Mouse (Mus musculus): Measurements from ENCODE around the gene Eepd1. TPM values are rescaled to one million over a fixed set of nuclear protein-coding genes. Genes with fewer than 3 reads are reported as not detected.

Eepd1 gene
- polyA plus RNA-seq, 1 experiment from 2014 or later: 6.0 TPM

DNA sequence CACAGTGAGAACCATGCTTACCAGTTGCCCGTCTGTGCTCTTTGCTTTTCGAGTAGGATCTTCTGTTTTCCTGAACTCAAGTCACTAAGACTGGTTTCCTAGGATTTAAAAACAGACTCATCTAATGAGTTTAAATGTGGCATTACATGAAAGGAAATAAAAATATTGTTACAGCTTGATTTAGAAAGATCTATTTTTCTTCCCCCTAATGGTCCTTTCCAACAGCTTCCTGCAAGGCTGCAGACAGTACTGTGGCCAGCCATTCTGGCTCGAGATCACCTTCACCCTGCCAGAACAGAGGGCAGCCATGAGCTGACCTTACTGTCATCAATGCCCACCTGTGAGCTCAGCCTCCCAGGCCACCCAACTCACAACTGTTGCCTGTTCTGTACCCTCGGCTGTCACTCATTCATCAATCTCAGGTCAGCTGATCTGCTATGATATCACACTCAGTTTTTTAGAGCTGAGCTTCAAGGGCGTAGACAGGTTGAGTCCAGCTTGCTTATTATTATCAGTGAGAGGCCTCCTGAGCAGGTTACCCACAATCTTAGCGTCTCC lies 73.0 kb downstream of the Eepd1 start:
- no peak overlapping the region for H3K4me3 ChIP-seq (ENCODE audit: low read depth, low read length)
- 76% methylated on average over 6 of the region's 6 CpGs for WGBS
- ATAC-seq (replicated peaks; ENCODE audit: low FRiP score, low TSS enrichment, low read depth) (no peak), DNase-seq (ENCODE audit: low spot score) (no peak)
- no peaks in the 10 kb centered on the region for H3K27me3 ChIP-seq (replicated peaks; ENCODE audit: control insufficient read depth, insufficient read depth, low read length)
- H3K9me3 ChIP-seq (ENCODE audit: control insufficient read depth, low read length): no peaks in the 10 kb centered on the region
- H3K36me3 ChIP-seq (ENCODE audit: control insufficient read depth, insufficient read depth, low read length): no peaks in the 10 kb centered on the region
- no peak overlapping the region for H3K4me2 ChIP-seq (ENCODE audit: low read length)
- H3K4me1 ChIP-seq (replicated peaks; ENCODE audit: control insufficient read depth, insufficient read depth, low read length): no peaks in the 10 kb centered on the region
- no peak overlapping the region for H3K9ac ChIP-seq (ENCODE audit: low read length)
- H3K27ac ChIP-seq (ENCODE audit: low read depth): no peak overlapping the region

GRCm38 (mm10) chr9:25555261-25555660 lies 73.9 kb downstream of the Eepd1 start:
- H3K9me3 ChIP-seq (ENCODE audit: control insufficient read depth, low read length): no peaks in the 10 kb centered on the region
- H3K4me3 ChIP-seq (ENCODE audit: low read depth, low read length): no peak overlapping the region
- no peaks in the 10 kb centered on the region for H3K27me3 ChIP-seq (replicated peaks; ENCODE audit: control insufficient read depth, insufficient read depth, low read length)
- no peak overlapping the region for H3K9ac ChIP-seq (ENCODE audit: low read length)
- H3K36me3 ChIP-seq (ENCODE audit: control insufficient read depth, insufficient read depth, low read length): no peaks in the 10 kb centered on the region
- no peak for DNase-seq (ENCODE audit: low spot score)
- H3K27ac ChIP-seq (ENCODE audit: low read depth): no peak overlapping the region
- H3K4me1 ChIP-seq (replicated peaks; ENCODE audit: control insufficient read depth, insufficient read depth, low read length): no peaks in the 10 kb centered on the region
- no peak for ATAC-seq (replicated peaks; ENCODE audit: low FRiP score, low TSS enrichment, low read depth)
- WGBS: 69% methylated on average over 6 of the region's 6 CpGs
- no peak overlapping the region for H3K4me2 ChIP-seq (ENCODE audit: low read length)

- ATAC-seq (replicated peaks; ENCODE audit: low FRiP score, low TSS enrichment, low read depth) (no peak), DNase-seq (ENCODE audit: low spot score) (no peak)
- Histone ChIP-seq H3K4me3 (ENCODE audit: low read depth, low read length) (no peak overlapping the region), H3K36me3 (ENCODE audit: control insufficient read depth, insufficient read depth, low read length) (no peaks in the 10 kb centered on the region), H3K4me2 (ENCODE audit: low read length) (no peak overlapping the region), H3K9me3 (ENCODE audit: control insufficient read depth, low read length) (no peaks in the 10 kb centered on the region), H3K27ac (ENCODE audit: low read depth) (no peak overlapping the region), H3K9ac (ENCODE audit: low read length) (no peak overlapping the region), H3K27me3 (replicated peaks; ENCODE audit: control insufficient read depth, insufficient read depth, low read length) (no peaks in the 10 kb centered on the region), H3K4me1 (replicated peaks; ENCODE audit: control insufficient read depth, insufficient read depth, low read length) (no peaks in the 10 kb centered on the region)
- 90% methylated on average over 3 of the region's 3 CpGs for WGBS
Observed at GRCm38 (mm10) chr9:25556008-25556407, 74.7 kb downstream of the Eepd1 start.

DNA sequence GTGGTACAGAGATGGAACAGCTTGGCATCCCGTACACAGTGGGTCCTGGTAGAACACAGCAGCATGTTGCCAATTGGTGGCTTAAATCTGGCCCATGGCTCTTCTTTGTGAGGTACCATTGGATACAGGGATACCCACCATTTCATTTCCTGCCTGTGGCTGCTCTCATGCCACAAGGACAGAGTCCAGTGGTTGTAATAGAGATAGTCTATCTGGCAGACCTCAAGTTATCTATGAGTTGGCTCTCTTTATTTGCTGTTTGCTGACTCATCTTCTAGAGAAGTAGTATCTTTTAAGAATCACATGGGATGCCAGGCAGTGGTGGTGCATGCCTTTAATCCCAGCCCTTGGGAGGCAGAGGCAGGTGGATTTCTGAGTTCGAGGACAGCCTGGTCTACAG lies 76.0 kb downstream of the Eepd1 start:
- WGBS: 92% methylated on average over 2 of the region's 2 CpGs
- Histone ChIP-seq H3K4me1 (replicated peaks; ENCODE audit: control insufficient read depth, insufficient read depth, low read length) (no peaks in the 10 kb centered on the region), H3K27me3 (replicated peaks; ENCODE audit: control insufficient read depth, insufficient read depth, low read length) (no peaks in the 10 kb centered on the region), H3K27ac (ENCODE audit: low read depth) (no peak overlapping the region), H3K9me3 (ENCODE audit: control insufficient read depth, low read length) (no peaks in the 10 kb centered on the region), H3K36me3 (ENCODE audit: control insufficient read depth, insufficient read depth, low read length) (no peaks in the 10 kb centered on the region), H3K9ac (ENCODE audit: low read length) (no peak overlapping the region), H3K4me2 (ENCODE audit: low read length) (no peak overlapping the region), H3K4me3 (ENCODE audit: low read depth, low read length) (no peak overlapping the region)
- no peak for DNase-seq (ENCODE audit: low spot score)
- no peak for ATAC-seq (replicated peaks; ENCODE audit: low FRiP score, low TSS enrichment, low read depth)

DNA sequence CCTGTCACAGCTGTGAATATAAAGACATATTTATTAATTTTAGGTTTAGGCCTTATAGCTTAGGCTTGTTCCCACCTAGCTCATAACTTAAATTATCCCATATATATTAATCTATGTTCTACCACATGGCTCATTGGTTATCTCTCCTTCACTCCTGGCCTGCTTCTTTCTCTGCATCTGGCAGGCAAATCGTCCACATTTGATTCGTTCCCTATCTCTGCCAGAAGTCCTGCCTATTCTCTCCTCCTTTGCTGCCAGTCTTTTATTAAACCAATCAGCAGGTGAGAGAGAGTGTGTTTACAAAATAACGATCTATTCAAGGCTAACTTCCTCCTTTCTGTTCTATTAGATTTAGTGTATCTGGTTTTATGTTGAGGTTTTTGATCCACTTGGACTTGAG lies 77.5 kb downstream of the Eepd1 start:
- no peaks in the 10 kb centered on the region for H3K27me3 ChIP-seq (replicated peaks; ENCODE audit: control insufficient read depth, insufficient read depth, low read length)
- 78% methylated on average over 3 of the region's 3 CpGs for WGBS
- no peak overlapping the region for H3K4me3 ChIP-seq (ENCODE audit: low read depth, low read length)
- ATAC-seq (replicated peaks; ENCODE audit: low FRiP score, low TSS enrichment, low read depth) (no peak), DNase-seq (ENCODE audit: low spot score) (no peak)
- H3K9ac ChIP-seq (ENCODE audit: low read length): no peak overlapping the region
- H3K27ac ChIP-seq (ENCODE audit: low read depth): no peak overlapping the region
- H3K4me2 ChIP-seq (ENCODE audit: low read length): no peak overlapping the region
- no peaks in the 10 kb centered on the region for H3K4me1 ChIP-seq (replicated peaks; ENCODE audit: control insufficient read depth, insufficient read depth, low read length)
- no peaks in the 10 kb centered on the region for H3K36me3 ChIP-seq (ENCODE audit: control insufficient read depth, insufficient read depth, low read length)
- peaks cover 4% of the 10 kb centered on the region; the same call in 1 of the 2 replicates for H3K9me3 ChIP-seq (ENCODE audit: control insufficient read depth, low read length)

- H3K4me3 ChIP-seq (ENCODE audit: low read depth, low read length): no peak overlapping the region
- ATAC-seq (replicated peaks; ENCODE audit: low FRiP score, low TSS enrichment, low read depth) (no peak), DNase-seq (ENCODE audit: low spot score) (no peak)
- H3K4me1 ChIP-seq (replicated peaks; ENCODE audit: control insufficient read depth, insufficient read depth, low read length): no peaks in the 10 kb centered on the region
- no peaks in the 10 kb centered on the region for H3K36me3 ChIP-seq (ENCODE audit: control insufficient read depth, insufficient read depth, low read length)
- H3K27me3 ChIP-seq (replicated peaks; ENCODE audit: control insufficient read depth, insufficient read depth, low read length): no peaks in the 10 kb centered on the region
- no peak overlapping the region for H3K9ac ChIP-seq (ENCODE audit: low read length)
- WGBS: 78% methylated on average over 9 of the region's 9 CpGs
- no peak overlapping the region for H3K27ac ChIP-seq (ENCODE audit: low read depth)
- no peak overlapping the region for H3K4me2 ChIP-seq (ENCODE audit: low read length)
- peaks cover 4% of the 10 kb centered on the region; the same call in 1 of the 2 replicates for H3K9me3 ChIP-seq (ENCODE audit: control insufficient read depth, low read length)
Observed at GRCm38 (mm10) chr9:25560016-25560758, 78.8 kb downstream of the Eepd1 start.

GRCm38 (mm10) chr9:25561143-25561542 lies 79.8 kb downstream of the Eepd1 start:
- no peaks in the 10 kb centered on the region for H3K27me3 ChIP-seq (replicated peaks; ENCODE audit: control insufficient read depth, insufficient read depth, low read length)
- DNase-seq (ENCODE audit: low spot score) (no peak), ATAC-seq (replicated peaks; ENCODE audit: low FRiP score, low TSS enrichment, low read depth) (no peak)
- H3K36me3 ChIP-seq (ENCODE audit: control insufficient read depth, insufficient read depth, low read length): no peaks in the 10 kb centered on the region
- H3K4me1 ChIP-seq (replicated peaks; ENCODE audit: control insufficient read depth, insufficient read depth, low read length): no peaks in the 10 kb centered on the region
- no peak overlapping the region for H3K4me3 ChIP-seq (ENCODE audit: low read depth, low read length)
- 98% methylated on average over 1 of the region's 1 CpGs for WGBS
- H3K9ac ChIP-seq (ENCODE audit: low read length): no peak overlapping the region
- no peak overlapping the region for H3K4me2 ChIP-seq (ENCODE audit: low read length)
- H3K27ac ChIP-seq (ENCODE audit: low read depth): no peak overlapping the region
- H3K9me3 ChIP-seq (ENCODE audit: control insufficient read depth, low read length): peaks cover 4% of the 10 kb centered on the region; the same call in 1 of the 2 replicates

GRCm38 (mm10) chr9:25563806-25564205 lies 82.5 kb downstream of the Eepd1 start:
- no peak overlapping the region for H3K9ac ChIP-seq (ENCODE audit: low read length)
- no peaks in the 10 kb centered on the region for H3K4me1 ChIP-seq (replicated peaks; ENCODE audit: control insufficient read depth, insufficient read depth, low read length)
- H3K36me3 ChIP-seq (ENCODE audit: control insufficient read depth, insufficient read depth, low read length): no peaks in the 10 kb centered on the region
- H3K27me3 ChIP-seq (replicated peaks; ENCODE audit: control insufficient read depth, insufficient read depth, low read length): no peaks in the 10 kb centered on the region
- H3K4me3 ChIP-seq (ENCODE audit: low read depth, low read length): no peak overlapping the region
- H3K27ac ChIP-seq (ENCODE audit: low read depth): no peak overlapping the region
- no peak for ATAC-seq (replicated peaks; ENCODE audit: low FRiP score, low TSS enrichment, low read depth)
- 78% methylated on average over 4 of the region's 4 CpGs for WGBS
- no peak for DNase-seq (ENCODE audit: low spot score)
- H3K9me3 ChIP-seq (ENCODE audit: control insufficient read depth, low read length): peaks cover 4% of the 10 kb centered on the region; the same call in 1 of the 2 replicates
- no peak overlapping the region for H3K4me2 ChIP-seq (ENCODE audit: low read length)

- no peak for ATAC-seq (replicated peaks; ENCODE audit: low FRiP score, low TSS enrichment, low read depth)
- Histone ChIP-seq H3K27me3 (replicated peaks; ENCODE audit: control insufficient read depth, insufficient read depth, low read length) (no peaks in the 10 kb centered on the region), H3K36me3 (ENCODE audit: control insufficient read depth, insufficient read depth, low read length) (no peaks in the 10 kb centered on the region), H3K4me3 (ENCODE audit: low read depth, low read length) (no peak overlapping the region), H3K9ac (ENCODE audit: low read length) (no peak overlapping the region), H3K27ac (ENCODE audit: low read depth) (no peak overlapping the region), H3K4me2 (ENCODE audit: low read length) (no peak overlapping the region), H3K9me3 (ENCODE audit: control insufficient read depth, low read length) (peaks cover 4% of the 10 kb centered on the region; the same call in 1 of the 2 replicates), H3K4me1 (replicated peaks; ENCODE audit: control insufficient read depth, insufficient read depth, low read length) (no peaks in the 10 kb centered on the region)
- no peak for DNase-seq (ENCODE audit: low spot score)
- 42% methylated on average over 5 of the region's 5 CpGs for WGBS
Observed at GRCm38 (mm10) chr9:25567071-25567470, 85.7 kb downstream of the Eepd1 start.

Data from intestine, embryonic 14.5 days (tissue).